Mouse (Mus musculus) stomach, embryonic 15.5 days (tissue): ENCODE measurements around the gene Selenon. TPM values are rescaled to one million over a fixed set of nuclear protein-coding genes. Genes with fewer than 3 reads are reported as not detected.

Source experiments
- microRNA-seq: library from miRNA; unstranded; fragments of <30 nt; microRNA quantifications from one replicate; pipeline ENCODE4, GENCODE M21; 2016
- polyA plus RNA-seq: library from polyadenylated mRNA; unstranded; fragments of >200 nt; fragmentation: Nextera tagmentation; extraction: Ambion mirVana; gene quantifications from 2 replicates; pipeline ENCODE4 v1.2.1, GENCODE M21; 2015

Gene Selenon
- polyA plus RNA-seq, 1 experiment from 2014 or later, result 33.0 TPM

Small RNA genes lying within 50 kb of the gene (microRNA-seq; reads per million reads assigned to microRNA genes)
- gene Mir6403, result not detected

Other genes with a start within 250 kb of the Selenon start
- gene Trim63, start 237.0 kb downstream of the Selenon start, polyA plus RNA-seq, result 0.41 and 0.52 TPM in 2 replicates
- gene Slc30a2, start 209.0 kb downstream of the Selenon start, polyA plus RNA-seq, result 0.75 and 0.86 TPM in 2 replicates
- 1.0 and 1.1 TPM in 2 replicates for gene Extl1, start 168.3 kb downstream of the Selenon start, polyA plus RNA-seq
- gene Pafah2, start 155.8 kb downstream of the Selenon start, polyA plus RNA-seq, result 17.8 and 20.9 TPM in 2 replicates
- gene Stmn1, start 83.8 kb downstream of the Selenon start, polyA plus RNA-seq, result 1,192 and 1,334 TPM in 2 replicates
- 6.4 and 6.7 TPM in 2 replicates for gene Paqr7, start 55.5 kb downstream of the Selenon start, polyA plus RNA-seq
- gene Aunip, start 41.2 kb downstream of the Selenon start, polyA plus RNA-seq, result 12.7 and 14.0 TPM in 2 replicates
- 92.1 and 101 TPM in 2 replicates for gene Mtfr1l, start 16.8 kb downstream of the Selenon start, polyA plus RNA-seq
- gene Man1c1, start 152.1 kb upstream of the Selenon start, polyA plus RNA-seq, result 2.5 and 3.1 TPM in 2 replicates
- gene Ldlrap1, start 215.9 kb upstream of the Selenon start, polyA plus RNA-seq, result 19.6 and 20.8 TPM in 2 replicates